22 mouse cellular contexts compared by ENCODE assay signal in genomic region chr10:117632394-117632793, GRCm38 (mm10). TPM values are rescaled to one million over a fixed set of nuclear protein-coding genes. Genes with fewer than 3 reads are reported as not detected.
DNase-seq lines count a peak whose midpoint lies in the region; ATAC-seq and TF ChIP-seq lines count a peak whose summit lies in the region.
"Had no signal": no experiment of that assay in that cellular context is flagged by ENCODE, and none has a peak within 500 bp of the region (broad histone marks: within the 10 kb centered on the region; RNA-seq: fewer than 3 reads in every experiment).

No protein-coding gene starts in this region.

- DNase-seq in intestine, embryonic 14.5 days (ENCODE audit: low spot score) = no peak
- DNase-seq in 3T3-L1 (ENCODE audit: low read depth, low spot score) (peak; percentile 92), adipocyte (ENCODE audit: low spot score) (peak; percentile 94)
- no peak for DNase-seq in thymus, adult 18-20 months
- DNase-seq in lung, adult 2 months = no peak
- DNase-seq: adrenal gland, adult 2 months; adrenal gland, adult 8-10 months; adrenal gland, postnatal 10 days; adrenal gland, postnatal 14 days; adrenal gland, postnatal 25 days; adrenal gland, postnatal 36 days; B cell, adult 2 months; cerebellum, adult 11 months; cerebellum, adult 11-12 months; cerebellum, adult 18-20 months; cerebellum, adult 2 months; cerebellum, adult 8-10 months had no signal

- TF ChIP-seq POLR2A in lung, adult 2 months (IDR thresholded peaks at IDR 0.05; ENCODE audit: borderline replicate concordance, extremely low read depth, low read depth, low read length) = no peak

- H3K4me3 ChIP-seq in intestine, embryonic 14.5 days (ENCODE audit: low read depth, low read length) = no peak overlapping the region
- no peak overlapping the region for H3K4me3 ChIP-seq in intestine, embryonic 15.5 days (replicated peaks)
- H3K4me3 ChIP-seq in lung, adult 2 months (replicated peaks; ENCODE audit: extremely low read depth, low read depth, low read length) = no peak overlapping the region

- no peak for ATAC-seq in intestine, embryonic 14.5 days (replicated peaks; ENCODE audit: low FRiP score, low TSS enrichment, low read depth)
- no peak for ATAC-seq in intestine, embryonic 15.5 days
- ATAC-seq: activated CD4-positive, CD25-positive, alpha-beta regulatory T cell, adult 4 months; CD4-positive, CD25-positive, alpha-beta regulatory T cell, adult 4 months; Patski had no signal

- H3K36me3 ChIP-seq in intestine, embryonic 14.5 days (ENCODE audit: control insufficient read depth, insufficient read depth, low read length) = no peaks in the 10 kb centered on the region
- no peaks in the 10 kb centered on the region for H3K36me3 ChIP-seq in intestine, embryonic 15.5 days
- H3K36me3 ChIP-seq: G1E had no signal

- no peak overlapping the region for H3K27ac ChIP-seq in intestine, embryonic 14.5 days (ENCODE audit: low read depth)
- no peak overlapping the region for H3K27ac ChIP-seq in intestine, embryonic 15.5 days

- H3K27me3 ChIP-seq in intestine, embryonic 14.5 days (replicated peaks; ENCODE audit: control insufficient read depth, insufficient read depth, low read length) = peaks cover 35% of the 10 kb centered on the region
- H3K27me3 ChIP-seq in intestine, embryonic 15.5 days (replicated peaks) = peaks cover 5% of the 10 kb centered on the region; the same call in 1 of the 2 replicates

- 85% methylated on average over 4 of the region's 4 CpGs for WGBS in intestine, embryonic 14.5 days
- 85% methylated on average over 4 of the region's 4 CpGs for WGBS in intestine, embryonic 15.5 days
- WGBS in lung, adult 2 months = 90% methylated on average over 4 of the region's 4 CpGs

- H3K9ac ChIP-seq in intestine, embryonic 14.5 days (ENCODE audit: low read length) = no peak overlapping the region
- no peak overlapping the region for H3K9ac ChIP-seq in intestine, embryonic 15.5 days

- H3K9me3 ChIP-seq in intestine, embryonic 14.5 days (ENCODE audit: control insufficient read depth, low read length) = no peaks in the 10 kb centered on the region
- H3K9me3 ChIP-seq in intestine, embryonic 15.5 days = no peaks in the 10 kb centered on the region
- H3K9me3 ChIP-seq: G1E had no signal

- no peak for TF ChIP-seq CTCF in lung, adult 2 months (IDR thresholded peaks at IDR 0.05; ENCODE audit: insufficient read depth, low read length)

- 0 out of 2 replicates have a peak overlapping the region, but pooled peaks have one; percentile 97 for H3K4me2 ChIP-seq in intestine, embryonic 14.5 days (ENCODE audit: low read length)
- no peak overlapping the region for H3K4me2 ChIP-seq in intestine, embryonic 15.5 days (replicated peaks)

- H3K4me1 ChIP-seq in intestine, embryonic 14.5 days (replicated peaks; ENCODE audit: control insufficient read depth, insufficient read depth, low read length) = peaks cover 11% of the 10 kb centered on the region; the same call in 1 of the 2 replicates
- H3K4me1 ChIP-seq in intestine, embryonic 15.5 days (replicated peaks) = peaks cover 11% of the 10 kb centered on the region
- H3K4me1 ChIP-seq in lung, adult 2 months (ENCODE audit: control insufficient read depth, insufficient read depth, low read length) = peaks cover 3% of the 10 kb centered on the region

RNA-seq across cellular contexts. Expression of gene Cpm, which starts 3.1 kb away (rescaled TPM):
- 66.6 and 85.8 TPM in 2 replicates for polyA plus RNA-seq in intestine, embryonic 14.5 days (2014; fragmentation: Nextera tagmentation; extraction: Ambion mirVana)
- 44.4 and 50.7 TPM in 2 replicates for polyA plus RNA-seq in intestine, embryonic 15.5 days (2015; fragmentation: Nextera tagmentation; extraction: Ambion mirVana)
- 104 and 117 TPM in 2 replicates for polyA plus RNA-seq in lung, adult 2 months (2012; rRNA removed)
- polyA plus RNA-seq: G1E had no signal

Comparison
In these comparisons a context has a peak if more than half of its experiments do, and no peak if none do; other contexts are left out.
1. DNase-seq: peak in 3T3-L1 (single experiment) and adipocyte (single experiment); none in intestine, embryonic 14.5 days (single experiment), thymus, adult 18-20 months (0 of 2) and lung, adult 2 months (single experiment).